19 mouse cellular contexts compared by ENCODE assay signal in genomic region chr2:141123875-141124274, GRCm38 (mm10).
"Had no signal": no experiment of that assay in that cellular context is flagged by ENCODE, and none has a peak within 500 bp of the region (broad histone marks: within the 10 kb centered on the region; RNA-seq: fewer than 3 reads in every experiment).

No protein-coding gene starts in this region.

- ATAC-seq: midbrain, embryonic 16.5 days had no signal

- DNase-seq: lung, adult 18-20 months; lung, embryonic 14.5 days; lung, postnatal 10 days; lung, postnatal 4 days; midbrain, embryonic 14.5 days; retina, postnatal 1 day; right cerebral cortex, adult 18-20 months; right cerebral cortex, postnatal 25 days; right cerebral cortex, postnatal 4 days; spleen, adult 18-20 months; thymus, adult 18-20 months; thymus, postnatal 14 days; thymus, postnatal 36 days had no signal

- H3K9ac ChIP-seq: lung, embryonic 14.5 days; midbrain, embryonic 12.5 days; neural tube, embryonic 13.5 days; neural tube, embryonic 15.5 days had no signal

- H3K9me3 ChIP-seq: midbrain, embryonic 10.5 days; midbrain, embryonic 12.5 days; neural tube, embryonic 13.5 days; neural tube, embryonic 15.5 days had no signal

- H3K4me2 ChIP-seq: lung, embryonic 14.5 days; midbrain, embryonic 12.5 days; neural tube, embryonic 13.5 days; neural tube, embryonic 15.5 days had no signal

- H3K36me3 ChIP-seq: midbrain, embryonic 10.5 days; midbrain, embryonic 12.5 days; neural tube, embryonic 13.5 days; neural tube, embryonic 15.5 days had no signal

- H3K27ac ChIP-seq: midbrain, embryonic 10.5 days; midbrain, embryonic 12.5 days; neural tube, embryonic 13.5 days; neural tube, embryonic 15.5 days had no signal

- H3K4me3 ChIP-seq: midbrain, embryonic 10.5 days; midbrain, embryonic 12.5 days; myocyte; neural tube, embryonic 13.5 days; neural tube, embryonic 15.5 days had no signal

- H3K27me3 ChIP-seq: midbrain, embryonic 12.5 days; neural tube, embryonic 13.5 days; neural tube, embryonic 15.5 days had no signal

- H3K4me1 ChIP-seq: midbrain, embryonic 10.5 days; midbrain, embryonic 12.5 days; neural tube, embryonic 13.5 days; neural tube, embryonic 15.5 days had no signal
